Mouse (Mus musculus) heart, embryonic 11.5 days (tissue): ENCODE data around the gene Lcn4. TPM values are rescaled to one million over a fixed set of nuclear protein-coding genes. Genes with fewer than 3 reads are reported as not detected.
"Not testable (repeated sequence)": the region's sequence is repeated elsewhere in the genome, so short reads cannot be mapped to it uniquely, and the experiment has no call there.

ENCODE experiments used
- ATAC-seq: fragments of 200-750 bp; cut with Nextera tagmentation; replicated peaks from 2 replicates; pipeline ENCODE4 v1.8.0; 2017; ENCODE audit warnings: moderate library complexity; ENCODE audit not compliant: insufficient number of reproducible peaks, low FRiP score, low TSS enrichment
- H3K27ac ChIP-seq: fragments of 300-500 bp; sonication (generic); 2 replicates; pipeline ENCODE4 v1.5.1; 2014; ENCODE audit warnings: mild to moderate bottlenecking, low read depth, low read length
- H3K27me3 ChIP-seq: fragments of 300-500 bp; sonication (generic); 2 replicates; pipeline ENCODE4 v1.6.1; 2014; ENCODE audit warnings: mild to moderate bottlenecking, low read length, mixed read lengths; ENCODE audit not compliant: control insufficient read depth, insufficient read depth
- H3K36me3 ChIP-seq: fragments of 300-500 bp; sonication (generic); 2 replicates; pipeline ENCODE4 v1.6.1; 2014; ENCODE audit warnings: mild to moderate bottlenecking, low read length, moderate library complexity, mixed read lengths; ENCODE audit not compliant: control insufficient read depth, insufficient read depth
- H3K4me1 ChIP-seq: fragments of 300-500 bp; sonication (generic); 2 replicates; pipeline ENCODE4 v1.6.1; 2014; ENCODE audit warnings: low read length; ENCODE audit not compliant: control insufficient read depth, insufficient read depth
- H3K4me2 ChIP-seq: fragments of 300-500 bp; sonication (generic); 2 replicates; pipeline ENCODE4 v1.6.1; 2014; ENCODE audit warnings: mild to moderate bottlenecking, moderate library complexity
- H3K4me3 ChIP-seq: fragments of 300-500 bp; sonication (generic); 2 replicates; pipeline ENCODE4 v1.5.1; 2014; ENCODE audit warnings: low read depth, low read length
- H3K9ac ChIP-seq: fragments of 300-500 bp; sonication (generic); 2 replicates; pipeline ENCODE4 v1.6.1; 2014; ENCODE audit warnings: mild to moderate bottlenecking, low read depth, low read length, moderate library complexity
- H3K9me3 ChIP-seq: fragments of 300-500 bp; sonication (generic); replicated peaks from 2 replicates; pipeline ENCODE4 v1.6.1; 2016; ENCODE audit warnings: low read length; ENCODE audit not compliant: control insufficient read depth
- WGBS: fragments of 180-500 bp; shearing (Covaris S2); extraction: QIAGEN DNeasy Blood & Tissue Kit; methylation state at CpG from one replicate; pipeline ENCODE4 v1.1.7; 2014; ENCODE audit not compliant: insufficient replicate concordance; 5-methylcytosine and 5-hydroxymethylcytosine counted together
- polyA plus RNA-seq: library from polyadenylated mRNA; unstranded; fragments of >200 nt; fragmentation: Nextera tagmentation; extraction: Ambion mirVana; gene quantifications from 2 replicates; pipeline ENCODE4 v1.2.1, GENCODE M21; 2014

The Lcn4 gene
- not detected in 2 replicates for polyA plus RNA-seq

- Histone ChIP-seq H3K27me3 (no peaks in the 10 kb centered on the region), H3K9ac (no peak within 1 kb of the TSS), H3K36me3 (no peaks in the 10 kb centered on the region), H3K27ac (no peak within 1 kb of the TSS), H3K4me3 (no peak within 1 kb of the TSS), H3K4me1 (no peaks in the 10 kb centered on the region), H3K9me3 (no peaks in the 10 kb centered on the region), H3K4me2 (no peak within 1 kb of the TSS)
- 80% methylated on average over 3 of the region's 3 CpGs for WGBS
- ATAC-seq: no peak
Measured at GRCm38 (mm10) chr2:26671182-26671581, at the start of gene Lcn4. Gene Lcn4, minus strand, starts transcription at chr2:26671282.

DNA sequence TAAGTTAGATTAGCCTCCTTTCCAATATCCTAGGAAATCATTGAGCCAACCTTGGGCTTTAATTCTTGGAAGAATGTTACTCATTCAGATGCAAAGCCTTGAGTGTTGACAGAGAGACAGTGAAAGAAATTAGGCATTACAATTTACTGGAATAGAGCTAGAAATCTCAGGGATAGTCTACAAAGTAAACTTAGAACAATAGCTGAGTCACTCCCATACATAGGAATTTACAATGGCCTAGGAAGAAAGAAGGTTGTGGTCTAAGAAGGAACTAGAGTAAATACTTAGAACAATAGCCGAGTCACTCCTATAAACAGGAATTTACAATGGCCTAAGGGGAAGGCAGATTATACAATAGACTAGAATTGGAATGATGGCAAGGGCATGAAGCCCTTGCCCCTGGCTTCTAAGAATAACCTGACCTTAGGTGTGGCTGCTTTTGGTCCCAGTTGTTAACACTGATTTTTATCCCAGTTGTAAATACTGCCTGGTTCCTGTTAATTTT is 15.1 kb upstream of the Lcn4 start:
- no peak overlapping the region for H3K27ac ChIP-seq
- no peak overlapping the region for H3K9ac ChIP-seq
- no peaks in the 10 kb centered on the region for H3K4me1 ChIP-seq
- ATAC-seq: no peak
- no peaks in the 10 kb centered on the region for H3K9me3 ChIP-seq
- 86% methylated on average over 1 of the region's 1 CpGs for WGBS
- no peak overlapping the region for H3K4me2 ChIP-seq
- H3K36me3 ChIP-seq: no peaks in the 10 kb centered on the region
- H3K27me3 ChIP-seq: no peaks in the 10 kb centered on the region
- H3K4me3 ChIP-seq: no peak overlapping the region

GRCm38 (mm10) chr2:26668746-26669145 is 2.3 kb downstream of the Lcn4 start:
- H3K4me3 ChIP-seq: no peak overlapping the region
- H3K36me3 ChIP-seq: no peaks in the 10 kb centered on the region
- H3K9me3 ChIP-seq: no peaks in the 10 kb centered on the region
- H3K9ac ChIP-seq: no peak overlapping the region
- no peak for ATAC-seq
- no peaks in the 10 kb centered on the region for H3K27me3 ChIP-seq
- H3K27ac ChIP-seq: no peak overlapping the region
- H3K4me2 ChIP-seq: no peak overlapping the region
- no peaks in the 10 kb centered on the region for H3K4me1 ChIP-seq

- H3K4me2 ChIP-seq, H3K9ac ChIP-seq, H3K9me3 ChIP-seq, H3K4me1 ChIP-seq, H3K27me3 ChIP-seq, H3K36me3 ChIP-seq, ATAC-seq, H3K27ac ChIP-seq, H3K4me3 ChIP-seq: not testable (repeated sequence)
- 58% methylated on average over 1 of the region's 1 CpGs for WGBS
Measured at GRCm38 (mm10) chr2:26663551-26663950, 7.5 kb downstream of the Lcn4 start.

- Histone ChIP-seq H3K9me3 (no peaks in the 10 kb centered on the region), H3K36me3 (no peaks in the 10 kb centered on the region), H3K4me3 (no peak overlapping the region), H3K9ac (no peak overlapping the region), H3K4me2 (no peak overlapping the region), H3K27me3 (no peaks in the 10 kb centered on the region), H3K4me1 (0 out of 2 replicates have a peak, but pooled peaks cover 2% of the 10 kb centered on the region), H3K27ac (no peak overlapping the region)
- 40% methylated on average over 10 of the region's 10 CpGs for WGBS
- ATAC-seq: no peak
Measured at GRCm38 (mm10) chr2:26663112-26663511, 8.0 kb downstream of the Lcn4 start.

- Histone ChIP-seq H3K4me1 (0 out of 2 replicates have a peak, but pooled peaks cover 2% of the 10 kb centered on the region), H3K27ac (no peak overlapping the region), H3K36me3 (no peaks in the 10 kb centered on the region), H3K9me3 (no peaks in the 10 kb centered on the region), H3K27me3 (no peaks in the 10 kb centered on the region), H3K4me3 (no peak overlapping the region), H3K9ac (no peak overlapping the region), H3K4me2 (no peak overlapping the region)
- no peak for ATAC-seq
- 73% methylated on average over 13 of the region's 13 CpGs for WGBS
Measured at GRCm38 (mm10) chr2:26662509-26662882, 8.6 kb downstream of the Lcn4 start.

- no peak; the same call in 1 of the 2 replicates for ATAC-seq
- no peak overlapping the region for H3K27ac ChIP-seq
- no peak overlapping the region for H3K9ac ChIP-seq
- peak overlapping the region; percentile 36 for H3K4me3 ChIP-seq
- no peaks in the 10 kb centered on the region for H3K36me3 ChIP-seq
- no peaks in the 10 kb centered on the region for H3K9me3 ChIP-seq
- no peaks in the 10 kb centered on the region for H3K27me3 ChIP-seq
- 0 out of 2 replicates have a peak, but pooled peaks cover 2% of the 10 kb centered on the region for H3K4me1 ChIP-seq
- 43% methylated on average over 29 of the region's 29 CpGs for WGBS
- peak overlapping the region; percentile 75 for H3K4me2 ChIP-seq
Measured at GRCm38 (mm10) chr2:26661768-26662508, 9.1 kb downstream of the Lcn4 start.

GRCm38 (mm10) chr2:26661143-26661752 is 9.8 kb downstream of the Lcn4 start:
- Histone ChIP-seq H3K4me1 (0 out of 2 replicates have a peak, but pooled peaks cover 2% of the 10 kb centered on the region), H3K4me2 (peak overlapping the region; percentile 75), H3K36me3 (no peaks in the 10 kb centered on the region), H3K27me3 (no peaks in the 10 kb centered on the region), H3K9me3 (no peaks in the 10 kb centered on the region), H3K27ac (no peak overlapping the region), H3K9ac (no peak overlapping the region), H3K4me3 (peak overlapping the region; percentile 36)
- WGBS: 3% methylated on average over 14 of the region's 20 CpGs
- ATAC-seq: peak; percentile 63; the same call in 1 of the 2 replicates
